Mouse (Mus musculus): ENCODE data around the gene AA467197. TPM values are rescaled to one million over a fixed set of nuclear protein-coding genes. Genes with fewer than 3 reads are reported as not detected.
A peak's percentile ranks its signal among the peaks of the same experiment; 100 is the strongest.

The AA467197 gene
- 0.85 and 1.0 TPM in 2 replicates for polyA plus RNA-seq (2011; ENCODE audit: insufficient read length, low read depth, missing spikeins)

DNA sequence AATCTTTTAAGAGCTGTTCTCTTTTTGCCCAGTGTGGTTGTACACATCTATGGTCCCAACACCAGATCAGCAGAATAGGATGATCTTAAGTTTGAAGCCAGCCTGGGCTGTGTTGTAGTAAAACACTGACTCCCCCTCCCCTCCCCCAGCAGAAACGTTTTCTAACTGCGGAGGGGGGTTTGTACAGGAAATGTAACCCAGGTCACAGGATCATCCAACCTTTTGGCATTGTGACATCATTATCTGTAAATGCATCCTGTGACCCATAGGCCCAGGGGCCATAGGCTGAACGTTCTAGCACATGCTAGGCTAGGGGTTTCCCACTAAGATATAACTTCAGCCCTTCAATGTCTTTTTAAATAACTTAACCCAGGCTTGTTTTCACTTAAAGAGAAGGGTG, at the start of gene AA467197:
TSS of gene AA467197 (plus strand) at position 301 of the 400 bp plus-strand sequence.
- TF ChIP-seq POLR2A (IDR thresholded peaks at IDR 0.05; ENCODE audit: low read depth, low read length) (no peak), CTCF (IDR thresholded peaks at IDR 0.05; ENCODE audit: borderline replicate concordance, insufficient read depth, low read length) (no peak)
- H3K4me3 ChIP-seq (ENCODE audit: insufficient read depth, low read length): peak within 1 kb of the TSS; percentile 25
- no peaks in the 10 kb centered on the region for H3K4me1 ChIP-seq (ENCODE audit: control insufficient read depth, insufficient read depth, low read length)
- no peak within 1 kb of the TSS for H3K27ac ChIP-seq (ENCODE audit: insufficient read depth, low read length)

- Histone ChIP-seq H3K4me3 (ENCODE audit: insufficient read depth, low read length) (no peak overlapping the region), H3K27ac (ENCODE audit: insufficient read depth, low read length) (no peak overlapping the region), H3K4me1 (ENCODE audit: control insufficient read depth, insufficient read depth, low read length) (no peaks in the 10 kb centered on the region)
- TF ChIP-seq CTCF (IDR thresholded peaks at IDR 0.05; ENCODE audit: borderline replicate concordance, insufficient read depth, low read length) (no peak), POLR2A (IDR thresholded peaks at IDR 0.05; ENCODE audit: low read depth, low read length) (no peak)
Observed at GRCm38 (mm10) chr2:122587861-122588519, 48.8 kb upstream of the AA467197 start.

- Histone ChIP-seq H3K4me3 (ENCODE audit: insufficient read depth, low read length) (no peak overlapping the region), H3K4me1 (ENCODE audit: control insufficient read depth, insufficient read depth, low read length) (no peaks in the 10 kb centered on the region)
- TF ChIP-seq POLR2A (IDR thresholded peaks at IDR 0.05; ENCODE audit: low read depth, low read length): no peak
- no peak for TF ChIP-seq CTCF (IDR thresholded peaks at IDR 0.05; ENCODE audit: borderline replicate concordance, insufficient read depth, low read length)
Observed at GRCm38 (mm10) chr2:122590351-122590750, 46.4 kb upstream of the AA467197 start.

DNA sequence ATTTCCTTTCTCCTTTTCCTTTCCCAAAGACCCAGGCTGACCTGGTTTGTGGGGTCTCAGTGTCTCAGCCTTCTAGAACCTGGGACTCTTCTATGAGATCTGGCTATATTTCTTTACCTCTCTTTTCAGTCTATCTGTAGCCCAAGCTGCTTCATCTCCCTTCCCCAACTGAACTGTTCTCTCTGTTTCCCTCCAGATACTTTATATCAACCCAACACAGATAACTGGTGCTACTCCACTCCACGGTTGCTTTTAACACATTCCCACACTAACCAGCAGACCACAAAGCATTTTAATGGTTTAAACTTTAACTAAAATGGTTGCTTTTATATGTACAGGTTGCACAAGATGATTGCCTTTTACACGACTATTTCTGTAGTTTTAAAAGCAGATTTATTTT, 45.6 kb upstream of the AA467197 start:
- Histone ChIP-seq H3K27ac (ENCODE audit: insufficient read depth, low read length) (no peak overlapping the region), H3K4me3 (ENCODE audit: insufficient read depth, low read length) (no peak overlapping the region), H3K4me1 (ENCODE audit: control insufficient read depth, insufficient read depth, low read length) (no peaks in the 10 kb centered on the region)
- TF ChIP-seq CTCF (IDR thresholded peaks at IDR 0.05; ENCODE audit: borderline replicate concordance, insufficient read depth, low read length): no peak
- TF ChIP-seq POLR2A (IDR thresholded peaks at IDR 0.05; ENCODE audit: low read depth, low read length): no peak

More at GRCm38 (mm10) chr2:122590351-122590750, 46.4 kb upstream of the AA467197 start:
- H3K27ac ChIP-seq (ENCODE audit: insufficient read depth, low read length): no peak overlapping the region

DNA sequence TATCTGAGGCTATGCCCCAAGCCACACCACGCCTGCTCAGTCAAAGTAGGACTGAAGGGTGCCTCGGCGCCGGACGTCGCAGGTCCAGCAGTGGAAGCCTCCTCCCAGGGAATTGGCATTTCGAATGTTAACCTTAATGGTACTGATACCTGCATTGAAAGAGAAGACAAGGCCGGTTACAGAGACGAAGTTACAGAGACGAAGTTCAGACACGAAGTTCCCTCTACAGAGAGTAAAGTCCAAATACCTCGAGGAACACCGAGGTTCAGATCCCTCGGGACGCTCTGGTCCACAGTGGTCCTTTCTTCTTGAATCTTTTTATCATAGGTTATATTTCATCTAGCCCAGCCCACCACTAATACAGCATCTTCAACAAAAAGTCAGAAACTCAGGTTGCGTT, 41.3 kb upstream of the AA467197 start:
- no peak overlapping the region for H3K27ac ChIP-seq (ENCODE audit: insufficient read depth, low read length)
- no peaks in the 10 kb centered on the region for H3K4me1 ChIP-seq (ENCODE audit: control insufficient read depth, insufficient read depth, low read length)
- no peak overlapping the region for H3K4me3 ChIP-seq (ENCODE audit: insufficient read depth, low read length)
- no peak for TF ChIP-seq POLR2A (IDR thresholded peaks at IDR 0.05; ENCODE audit: low read depth, low read length)
- TF ChIP-seq CTCF (IDR thresholded peaks at IDR 0.05; ENCODE audit: borderline replicate concordance, insufficient read depth, low read length): no peak

- H3K4me1 ChIP-seq (ENCODE audit: control insufficient read depth, insufficient read depth, low read length): no peaks in the 10 kb centered on the region
- H3K27ac ChIP-seq (ENCODE audit: insufficient read depth, low read length): no peak overlapping the region
- TF ChIP-seq CTCF (IDR thresholded peaks at IDR 0.05; ENCODE audit: borderline replicate concordance, insufficient read depth, low read length) (no peak), POLR2A (IDR thresholded peaks at IDR 0.05; ENCODE audit: low read depth, low read length) (no peak)
- no peak overlapping the region for H3K4me3 ChIP-seq (ENCODE audit: insufficient read depth, low read length)
Observed at GRCm38 (mm10) chr2:122599736-122600135, 37.0 kb upstream of the AA467197 start.

GRCm38 (mm10) chr2:122601354-122601753, 35.4 kb upstream of the AA467197 start:
- no peaks in the 10 kb centered on the region for H3K4me1 ChIP-seq (ENCODE audit: control insufficient read depth, insufficient read depth, low read length)
- H3K27ac ChIP-seq (ENCODE audit: insufficient read depth, low read length): no peak overlapping the region
- TF ChIP-seq POLR2A (IDR thresholded peaks at IDR 0.05; ENCODE audit: low read depth, low read length): no peak
- TF ChIP-seq CTCF (IDR thresholded peaks at IDR 0.05; ENCODE audit: borderline replicate concordance, insufficient read depth, low read length): no peak
- H3K4me3 ChIP-seq (ENCODE audit: insufficient read depth, low read length): no peak overlapping the region

DNA sequence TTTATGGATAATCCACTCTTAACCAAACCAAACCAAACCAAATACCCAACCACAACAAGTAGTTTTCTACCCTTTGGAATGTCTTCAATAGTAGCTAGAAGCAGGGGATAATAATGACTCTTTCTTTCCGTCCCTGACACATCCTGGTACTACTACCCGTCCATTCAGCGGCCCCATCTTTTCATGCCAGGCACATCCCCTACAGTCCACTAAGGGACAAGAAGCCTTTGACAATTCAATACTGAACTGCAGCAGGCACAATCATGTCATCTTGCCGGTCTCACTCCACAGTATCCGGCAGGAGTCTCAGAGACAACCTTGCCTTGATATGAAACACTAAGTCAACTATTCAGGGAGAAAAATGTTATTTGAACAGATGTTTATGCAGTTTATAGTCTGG, 31.0 kb upstream of the AA467197 start:
- Histone ChIP-seq H3K4me3 (ENCODE audit: insufficient read depth, low read length) (no peak overlapping the region), H3K27ac (ENCODE audit: insufficient read depth, low read length) (no peak overlapping the region), H3K4me1 (ENCODE audit: control insufficient read depth, insufficient read depth, low read length) (no peaks in the 10 kb centered on the region)
- TF ChIP-seq CTCF (IDR thresholded peaks at IDR 0.05; ENCODE audit: borderline replicate concordance, insufficient read depth, low read length): no peak
- no peak for TF ChIP-seq POLR2A (IDR thresholded peaks at IDR 0.05; ENCODE audit: low read depth, low read length)

DNA sequence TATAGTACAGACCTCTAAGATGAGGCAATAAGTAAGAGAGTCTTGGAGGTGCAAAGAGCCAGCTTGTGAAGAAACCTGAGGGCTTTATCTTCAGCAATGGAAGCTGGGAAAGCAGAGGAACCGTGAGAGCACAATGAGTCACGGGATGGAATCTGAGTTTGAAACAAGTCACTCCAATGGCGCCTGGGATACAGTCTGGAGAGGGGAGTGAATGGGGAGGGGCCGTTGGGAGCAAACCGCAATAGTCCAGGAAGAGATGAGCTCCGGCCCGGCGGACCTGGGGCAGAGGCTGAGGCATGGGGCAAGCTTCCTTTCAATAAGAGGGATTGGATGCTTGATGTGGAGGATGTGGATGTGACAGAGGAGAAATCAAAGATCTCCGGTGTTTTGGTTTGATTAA, 28.0 kb upstream of the AA467197 start:
- Histone ChIP-seq H3K27ac (ENCODE audit: insufficient read depth, low read length) (no peak overlapping the region), H3K4me3 (ENCODE audit: insufficient read depth, low read length) (no peak overlapping the region), H3K4me1 (ENCODE audit: control insufficient read depth, insufficient read depth, low read length) (no peaks in the 10 kb centered on the region)
- no peak for TF ChIP-seq CTCF (IDR thresholded peaks at IDR 0.05; ENCODE audit: borderline replicate concordance, insufficient read depth, low read length)
- TF ChIP-seq POLR2A (IDR thresholded peaks at IDR 0.05; ENCODE audit: low read depth, low read length): no peak

DNA sequence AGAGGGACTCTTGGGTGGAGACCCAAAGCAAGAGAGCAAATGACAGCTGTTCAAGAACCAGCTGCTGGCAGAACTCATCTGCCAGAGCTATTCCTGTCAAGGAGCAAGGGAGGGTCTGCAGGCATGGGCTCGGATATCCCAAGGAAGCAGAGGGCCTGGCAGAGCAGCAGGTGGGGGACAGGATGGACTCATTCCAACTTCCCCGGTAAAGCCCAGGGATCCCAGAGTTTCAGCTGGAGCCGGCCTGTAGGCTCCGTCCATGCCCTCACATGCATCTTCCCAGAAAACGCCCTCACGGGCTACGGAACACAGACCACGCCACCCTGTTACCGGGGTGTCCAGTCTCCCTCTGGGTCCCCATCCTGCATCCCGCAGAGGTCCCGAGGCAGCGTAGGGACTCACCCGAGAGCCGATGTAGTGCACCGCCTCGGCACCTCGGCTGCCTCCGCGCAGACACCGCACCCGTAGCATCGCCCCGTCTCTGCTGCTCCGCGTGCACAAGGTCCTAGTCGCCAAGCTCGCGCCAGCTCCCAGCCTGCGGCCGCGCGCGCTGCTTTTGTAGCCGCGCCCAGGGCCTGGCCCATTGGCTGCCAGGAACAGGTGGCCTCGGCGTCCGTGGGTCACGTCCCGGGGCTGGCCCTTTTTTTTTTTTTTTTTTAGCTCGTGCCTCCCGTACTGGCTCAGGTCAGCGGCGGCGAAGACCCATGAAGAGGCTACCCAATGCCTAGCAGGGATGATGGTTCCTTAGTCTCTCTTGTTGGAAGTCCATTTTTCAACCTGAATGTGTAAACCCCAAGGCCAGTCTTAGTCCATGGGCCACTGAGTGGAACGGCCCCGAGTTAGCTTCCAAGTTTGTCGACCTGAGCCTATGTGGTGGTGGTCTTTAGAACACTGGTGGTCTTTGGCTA, 25.8 kb upstream of the AA467197 start, which contains the start of gene Gatm:
TSS of gene Gatm (minus strand) at position 558 of the 908 bp plus-strand sequence.
- Histone ChIP-seq H3K27ac (ENCODE audit: insufficient read depth, low read length) (no peak within 1 kb of the TSS), H3K4me1 (ENCODE audit: control insufficient read depth, insufficient read depth, low read length) (no peaks in the 10 kb centered on the region), H3K4me3 (ENCODE audit: insufficient read depth, low read length) (peak within 1 kb of the TSS; percentile 47)
- TF ChIP-seq POLR2A (IDR thresholded peaks at IDR 0.05; ENCODE audit: low read depth, low read length): no peak
